25 mouse cellular contexts compared by ENCODE assay signal in the genomic region with DNA sequence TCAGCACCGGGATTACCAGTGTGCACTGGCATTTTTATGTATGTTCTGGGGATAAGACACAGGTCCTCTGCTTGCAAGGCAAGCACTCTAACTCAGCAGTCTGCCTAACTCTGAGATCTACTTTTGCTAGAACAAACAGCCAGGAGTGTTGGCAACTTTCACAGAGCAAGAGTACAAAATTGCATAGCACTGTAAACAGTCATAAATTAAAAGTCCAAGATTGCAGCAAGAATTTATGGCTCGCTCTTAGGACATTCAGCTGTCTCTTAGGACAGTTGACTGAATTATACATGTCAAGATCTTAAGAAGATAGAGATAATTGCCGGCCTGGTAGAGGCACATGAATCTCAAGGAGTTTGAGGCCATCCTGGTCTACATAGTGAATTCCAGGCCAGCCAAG. TPM values are rescaled to one million over a fixed set of nuclear protein-coding genes. Genes with fewer than 3 reads are reported as not detected.
"Had no signal": no experiment of that assay in that cellular context is flagged by ENCODE, and none has a peak within 500 bp of the region (broad histone marks: within the 10 kb centered on the region; RNA-seq: fewer than 3 reads in every experiment).

No protein-coding gene starts in this region.

- DNase-seq: kidney, postnatal 14 days; kidney, postnatal 4 days; liver, postnatal 0 days; lung, embryonic 14.5 days; right cerebral cortex, postnatal 25 days; spleen, adult 18-20 months; thymus, postnatal 25 days had no signal

- H3K4me3 ChIP-seq: limb, embryonic 10.5 days; limb, embryonic 13.5 days; megakaryocyte, embryonic 14.5 days; midbrain, embryonic 10.5 days; midbrain, embryonic 13.5 days; myocyte; neural tube, embryonic 13.5 days; stomach, embryonic 15.5 days had no signal

- H3K4me2 ChIP-seq: limb, embryonic 13.5 days; liver, embryonic 11.5 days; lung, embryonic 14.5 days; midbrain, embryonic 13.5 days; neural tube, embryonic 13.5 days; stomach, embryonic 15.5 days had no signal

- H3K27ac ChIP-seq: limb, embryonic 10.5 days; limb, embryonic 13.5 days; liver, embryonic 14.5 days; midbrain, embryonic 10.5 days; midbrain, embryonic 13.5 days; neural tube, embryonic 13.5 days; stomach, embryonic 15.5 days had no signal

- H3K4me1 ChIP-seq: limb, embryonic 10.5 days; limb, embryonic 13.5 days; midbrain, embryonic 10.5 days; midbrain, embryonic 13.5 days; neural tube, embryonic 13.5 days; stomach, embryonic 15.5 days had no signal

- H3K36me3 ChIP-seq: limb, embryonic 10.5 days; limb, embryonic 13.5 days; midbrain, embryonic 10.5 days; midbrain, embryonic 13.5 days; neural tube, embryonic 13.5 days; stomach, embryonic 15.5 days had no signal

- H3K9me3 ChIP-seq: limb, embryonic 10.5 days; limb, embryonic 13.5 days; midbrain, embryonic 10.5 days; midbrain, embryonic 13.5 days; neural tube, embryonic 13.5 days; stomach, embryonic 15.5 days had no signal

- H3K9ac ChIP-seq: limb, embryonic 13.5 days; liver, embryonic 14.5 days; liver, postnatal 0 days; lung, embryonic 14.5 days; midbrain, embryonic 13.5 days; neural tube, embryonic 13.5 days; stomach, embryonic 15.5 days had no signal

- ATAC-seq: liver, postnatal 0 days; lung, postnatal 0 days; midbrain, embryonic 13.5 days; midbrain, embryonic 16.5 days had no signal

- H3K27me3 ChIP-seq: limb, embryonic 13.5 days; megakaryocyte, embryonic 14.5 days; neural tube, embryonic 13.5 days; stomach, embryonic 15.5 days had no signal

RNA-seq across cellular contexts. Expression of a gene that starts 20.3 kb away (rescaled TPM):
- total RNA-seq: monocyte, adult 5-6 weeks; neutrophil, adult 5-6 weeks had no signal
- polyA plus RNA-seq: limb, embryonic 10.5 days had no signal

RNA-seq across cellular contexts. Expression of a gene that starts 40.7 kb away (rescaled TPM):
- total RNA-seq: layer of hippocampus, adult 18-20 months; layer of hippocampus, postnatal 25 days; left cerebral cortex, adult 18-20 months; monocyte, adult 5-6 weeks; neutrophil, adult 5-6 weeks had no signal
- polyA plus RNA-seq: kidney, embryonic 16.5 days; limb, embryonic 10.5 days; liver, embryonic 11.5 days; liver, embryonic 14.5 days; liver, postnatal 0 days; lung, embryonic 14.5 days; lung, postnatal 0 days; midbrain, embryonic 10.5 days; midbrain, embryonic 13.5 days; myocyte; neural tube, embryonic 13.5 days; stomach, embryonic 15.5 days had no signal
